7 mouse cellular contexts compared by ENCODE assay signal in the genomic region with DNA sequence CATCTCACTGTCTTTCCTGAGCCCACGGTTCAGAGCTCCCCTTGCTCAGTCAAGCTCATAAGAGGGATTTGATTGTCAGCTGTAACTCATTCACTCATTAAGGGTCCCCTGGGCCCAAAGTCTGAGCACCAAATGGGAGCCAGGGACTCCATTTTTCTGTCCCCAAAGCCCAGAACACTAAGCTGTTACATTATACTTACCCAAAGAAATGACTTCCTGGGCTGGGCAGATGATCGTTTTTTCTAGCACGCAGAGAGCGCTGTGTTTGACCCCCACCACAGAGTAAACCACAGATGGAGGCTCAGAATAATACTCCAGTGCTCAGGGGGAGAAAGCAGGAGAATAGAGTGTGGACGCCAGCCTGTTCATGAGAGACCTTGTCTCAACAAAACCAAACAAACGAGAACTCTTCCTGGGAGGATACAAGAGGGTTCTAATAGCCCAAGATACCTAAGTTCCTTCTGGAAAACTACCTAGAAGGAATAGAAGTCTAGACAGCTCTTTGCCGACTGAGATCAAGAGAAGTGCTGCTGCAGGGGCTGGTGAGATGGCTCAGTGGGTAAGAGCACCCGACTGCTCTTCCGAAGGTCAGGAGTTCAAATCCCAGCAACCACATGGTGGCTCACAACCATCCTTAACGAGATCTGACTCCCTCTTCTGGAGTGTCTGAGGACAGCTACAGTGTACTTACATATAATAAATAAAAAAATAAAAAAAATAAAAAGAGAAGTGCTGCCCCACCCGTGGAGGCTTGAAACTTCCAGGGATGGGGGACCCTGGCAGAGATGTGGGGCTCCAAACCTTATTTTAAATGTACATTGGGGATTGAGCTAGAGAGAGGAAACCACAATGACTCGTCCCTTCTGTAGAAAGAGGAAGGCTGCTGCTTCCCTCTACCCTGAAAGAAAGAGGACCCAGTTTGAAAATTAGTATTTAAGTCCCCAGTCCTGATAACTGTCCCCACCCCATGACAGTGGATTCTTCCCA. TPM values are rescaled to one million over a fixed set of nuclear protein-coding genes. Genes with fewer than 3 reads are reported as not detected.
DNase-seq lines count a peak whose midpoint lies in the region; ATAC-seq and TF ChIP-seq lines count a peak whose summit lies in the region.

No protein-coding gene starts in this region.

- no peak for ATAC-seq in forebrain, postnatal 0 days
- no peak for ATAC-seq in liver, embryonic 16.5 days (ENCODE audit: low read depth)

- TF ChIP-seq CTCF in forebrain, postnatal 0 days (IDR thresholded peaks at IDR 0.05; ENCODE audit: low read depth) = no peak

- H3K4me3 ChIP-seq in forebrain, postnatal 0 days (ENCODE audit: low read depth, low read length) = 0 out of 2 replicates have a peak overlapping the region, but pooled peaks have one; percentile 11
- H3K4me3 ChIP-seq in liver, embryonic 16.5 days (ENCODE audit: low read depth, low read length) = peak overlapping the region; percentile 79

- no peaks in the 10 kb centered on the region; the same call in 1 of the 2 replicates for H3K27me3 ChIP-seq in forebrain, postnatal 0 days (ENCODE audit: insufficient read depth, low read length)
- no peaks in the 10 kb centered on the region for H3K27me3 ChIP-seq in liver, embryonic 16.5 days (ENCODE audit: control insufficient read depth, insufficient read depth, low read depth, low read length)

- H3K36me3 ChIP-seq in forebrain, postnatal 0 days (ENCODE audit: insufficient read depth) = no peaks in the 10 kb centered on the region
- H3K36me3 ChIP-seq in liver, embryonic 16.5 days (ENCODE audit: control insufficient read depth, insufficient read depth) = no peaks in the 10 kb centered on the region

- no peaks in the 10 kb centered on the region for H3K9me3 ChIP-seq in forebrain, postnatal 0 days (ENCODE audit: low read length)
- H3K9me3 ChIP-seq in liver, embryonic 16.5 days (replicated peaks; ENCODE audit: control insufficient read depth, low read length) = no peaks in the 10 kb centered on the region

- peak overlapping the region; percentile 53; the same call in 1 of the 2 replicates for H3K9ac ChIP-seq in forebrain, postnatal 0 days
- H3K9ac ChIP-seq in liver, embryonic 16.5 days (ENCODE audit: low read depth, low read length) = peak overlapping the region; percentile 75; the same call in 1 of the 2 replicates

- peak; percentile 22 for DNase-seq in thymus, postnatal 25 days
- no peak for DNase-seq in thymus, postnatal 36 days
- DNase-seq in forebrain, postnatal 0 days = no peak
- DNase-seq in adrenal gland, postnatal 25 days = no peak
- DNase-seq in ovary, adult 18-20 months (ENCODE audit: low spot score) = no peak
- DNase-seq in cerebellum, postnatal 36 days = no peak

- WGBS in forebrain, postnatal 0 days = 61% methylated on average over 12 of the region's 12 CpGs
- WGBS in liver, embryonic 16.5 days (ENCODE audit: insufficient replicate concordance) = 14% methylated on average over 12 of the region's 12 CpGs

- H3K4me1 ChIP-seq in forebrain, postnatal 0 days (ENCODE audit: insufficient read depth) = no peaks in the 10 kb centered on the region
- H3K4me1 ChIP-seq in liver, embryonic 16.5 days (ENCODE audit: control insufficient read depth, low read depth, low read length) = peaks cover 26% of the 10 kb centered on the region

- no peak overlapping the region for H3K27ac ChIP-seq in forebrain, postnatal 0 days (ENCODE audit: low read depth, low read length)
- peak overlapping the region; percentile 72 for H3K27ac ChIP-seq in liver, embryonic 16.5 days (ENCODE audit: low read length)

- peak overlapping the region; percentile 65 for H3K4me2 ChIP-seq in forebrain, postnatal 0 days (ENCODE audit: low read depth)
- peak overlapping the region; percentile 96 for H3K4me2 ChIP-seq in liver, embryonic 16.5 days (ENCODE audit: low read depth, low read length)

RNA-seq across cellular contexts. Expression of a gene that starts 1.0 kb away (rescaled TPM):
- 25.0 and 29.6 TPM in 2 replicates for total RNA-seq in forebrain, postnatal 0 days (2014; rRNA removed)
- polyA plus RNA-seq in forebrain, postnatal 0 days (2015; fragmentation: Nextera tagmentation; extraction: Ambion mirVana) = 19.3 and 19.8 TPM in 2 replicates
- polyA plus RNA-seq in liver, embryonic 16.5 days (2015; fragmentation: Nextera tagmentation; extraction: Ambion mirVana) = 16.3 and 16.4 TPM in 2 replicates
- total RNA-seq in adrenal gland, postnatal 25 days (2021) = 210 and 237 TPM in 2 replicates

RNA-seq across cellular contexts. Expression of a gene that starts 27.1 kb away (rescaled TPM):
- total RNA-seq in forebrain, postnatal 0 days (2014; rRNA removed) = 10.5 and 18.4 TPM in 2 replicates
- polyA plus RNA-seq in forebrain, postnatal 0 days (2015; fragmentation: Nextera tagmentation; extraction: Ambion mirVana) = 6.0 and 9.6 TPM in 2 replicates
- polyA plus RNA-seq in liver, embryonic 16.5 days (2015; fragmentation: Nextera tagmentation; extraction: Ambion mirVana) = 3.9 and 4.1 TPM in 2 replicates
- 23.7 and 32.8 TPM in 2 replicates for total RNA-seq in adrenal gland, postnatal 25 days (2021)
